Mouse (Mus musculus): Measurements from ENCODE around the gene Prdm1. TPM values are rescaled to one million over a fixed set of nuclear protein-coding genes. Genes with fewer than 3 reads are reported as not detected.

Gene Prdm1
- polyA plus RNA-seq, 1 experiment from 2014 or later, result 1.1 TPM

- DNase-seq (ENCODE audit: low spot score, missing footprints), result no peak
- H3K9me3 ChIP-seq (ENCODE audit: control insufficient read depth, low read length), result no peaks in the 10 kb centered on the region
- no peaks in the 10 kb centered on the region for H3K36me3 ChIP-seq (ENCODE audit: control insufficient read depth, insufficient read depth, low read length)
- H3K4me3 ChIP-seq (ENCODE audit: low read depth, low read length), result no peak overlapping the region
- no peaks in the 10 kb centered on the region for H3K4me1 ChIP-seq (ENCODE audit: control insufficient read depth, insufficient read depth, low read length)
- no peak overlapping the region for H3K27ac ChIP-seq (ENCODE audit: low read depth, low read length)
- ATAC-seq (ENCODE audit: low FRiP score), result no peak
- no peaks in the 10 kb centered on the region for H3K27me3 ChIP-seq (ENCODE audit: control insufficient read depth, insufficient read depth, low read length)
- 86% methylated on average over 11 of the region's 11 CpGs for WGBS
- no peak overlapping the region for H3K9ac ChIP-seq (ENCODE audit: low read length)
- no peak overlapping the region for H3K4me2 ChIP-seq
These were observed 88.6 kb downstream of the Prdm1 start for GRCm38 (mm10) chr10:44439732-44440131.

- Histone ChIP-seq H3K27me3 (ENCODE audit: control insufficient read depth, insufficient read depth, low read length) (no peaks in the 10 kb centered on the region), H3K27ac (ENCODE audit: low read depth, low read length) (no peak overlapping the region), H3K36me3 (ENCODE audit: control insufficient read depth, insufficient read depth, low read length) (no peaks in the 10 kb centered on the region), H3K9ac (ENCODE audit: low read length) (no peak overlapping the region), H3K4me2 (no peak overlapping the region), H3K4me1 (ENCODE audit: control insufficient read depth, insufficient read depth, low read length) (no peaks in the 10 kb centered on the region), H3K9me3 (ENCODE audit: control insufficient read depth, low read length) (no peaks in the 10 kb centered on the region), H3K4me3 (ENCODE audit: low read depth, low read length) (no peak overlapping the region)
- 81% methylated on average over 1 of the region's 1 CpGs for WGBS
- ATAC-seq (ENCODE audit: low FRiP score), result no peak
- no peak for DNase-seq (ENCODE audit: low spot score, missing footprints)
These were observed 90.7 kb downstream of the Prdm1 start for GRCm38 (mm10) chr10:44437614-44438013.

- ATAC-seq (ENCODE audit: low FRiP score) (no peak), DNase-seq (ENCODE audit: low spot score, missing footprints) (no peak)
- Histone ChIP-seq H3K9me3 (ENCODE audit: control insufficient read depth, low read length) (no peaks in the 10 kb centered on the region), H3K4me1 (ENCODE audit: control insufficient read depth, insufficient read depth, low read length) (no peaks in the 10 kb centered on the region), H3K36me3 (ENCODE audit: control insufficient read depth, insufficient read depth, low read length) (no peaks in the 10 kb centered on the region), H3K4me3 (ENCODE audit: low read depth, low read length) (no peak overlapping the region), H3K4me2 (no peak overlapping the region), H3K27me3 (ENCODE audit: control insufficient read depth, insufficient read depth, low read length) (peaks cover 3% of the 10 kb centered on the region), H3K9ac (ENCODE audit: low read length) (no peak overlapping the region), H3K27ac (ENCODE audit: low read depth, low read length) (no peak overlapping the region)
- WGBS, result 92% methylated on average over 4 of the region's 4 CpGs
These were observed 92.3 kb downstream of the Prdm1 start for GRCm38 (mm10) chr10:44435956-44436355.

GRCm38 (mm10) chr10:44434702-44435181, 93.6 kb downstream of the Prdm1 start:
- Histone ChIP-seq H3K4me2 (no peak overlapping the region), H3K4me3 (ENCODE audit: low read depth, low read length) (no peak overlapping the region), H3K9me3 (ENCODE audit: control insufficient read depth, low read length) (no peaks in the 10 kb centered on the region), H3K4me1 (ENCODE audit: control insufficient read depth, insufficient read depth, low read length) (no peaks in the 10 kb centered on the region), H3K27me3 (ENCODE audit: control insufficient read depth, insufficient read depth, low read length) (peaks cover 6% of the 10 kb centered on the region), H3K36me3 (ENCODE audit: control insufficient read depth, insufficient read depth, low read length) (no peaks in the 10 kb centered on the region), H3K9ac (ENCODE audit: low read length) (no peak overlapping the region), H3K27ac (ENCODE audit: low read depth, low read length) (no peak overlapping the region)
- DNase-seq (ENCODE audit: low spot score, missing footprints), result no peak
- no peak for ATAC-seq (ENCODE audit: low FRiP score)
- WGBS, result 66% methylated on average over 6 of the region's 6 CpGs

- Histone ChIP-seq H3K27me3 (ENCODE audit: control insufficient read depth, insufficient read depth, low read length) (peaks cover 6% of the 10 kb centered on the region), H3K4me2 (no peak overlapping the region), H3K4me3 (ENCODE audit: low read depth, low read length) (no peak overlapping the region), H3K27ac (ENCODE audit: low read depth, low read length) (no peak overlapping the region), H3K36me3 (ENCODE audit: control insufficient read depth, insufficient read depth, low read length) (no peaks in the 10 kb centered on the region), H3K9me3 (ENCODE audit: control insufficient read depth, low read length) (no peaks in the 10 kb centered on the region), H3K9ac (ENCODE audit: low read length) (no peak overlapping the region), H3K4me1 (ENCODE audit: control insufficient read depth, insufficient read depth, low read length) (no peaks in the 10 kb centered on the region)
- DNase-seq (ENCODE audit: low spot score, missing footprints) (no peak), ATAC-seq (ENCODE audit: low FRiP score) (no peak)
- 82% methylated on average over 11 of the region's 11 CpGs for WGBS
These were observed 96.1 kb downstream of the Prdm1 start for GRCm38 (mm10) chr10:44432235-44432634.

GRCm38 (mm10) chr10:44431689-44432088, 96.6 kb downstream of the Prdm1 start:
- no peak overlapping the region for H3K27ac ChIP-seq (ENCODE audit: low read depth, low read length)
- peaks cover 6% of the 10 kb centered on the region for H3K27me3 ChIP-seq (ENCODE audit: control insufficient read depth, insufficient read depth, low read length)
- ATAC-seq (ENCODE audit: low FRiP score), result no peak
- 83% methylated on average over 4 of the region's 4 CpGs for WGBS
- H3K9me3 ChIP-seq (ENCODE audit: control insufficient read depth, low read length), result no peaks in the 10 kb centered on the region
- no peak overlapping the region for H3K4me2 ChIP-seq
- H3K4me3 ChIP-seq (ENCODE audit: low read depth, low read length), result no peak overlapping the region
- no peak overlapping the region for H3K9ac ChIP-seq (ENCODE audit: low read length)
- H3K4me1 ChIP-seq (ENCODE audit: control insufficient read depth, insufficient read depth, low read length), result no peaks in the 10 kb centered on the region
- H3K36me3 ChIP-seq (ENCODE audit: control insufficient read depth, insufficient read depth, low read length), result no peaks in the 10 kb centered on the region
- DNase-seq (ENCODE audit: low spot score, missing footprints), result no peak

GRCm38 (mm10) chr10:44429177-44429888, 99.0 kb downstream of the Prdm1 start:
- Histone ChIP-seq H3K27ac (ENCODE audit: low read depth, low read length) (no peak overlapping the region), H3K9me3 (ENCODE audit: control insufficient read depth, low read length) (no peaks in the 10 kb centered on the region), H3K9ac (ENCODE audit: low read length) (no peak overlapping the region), H3K4me3 (ENCODE audit: low read depth, low read length) (no peak overlapping the region), H3K4me2 (no peak overlapping the region), H3K4me1 (ENCODE audit: control insufficient read depth, insufficient read depth, low read length) (no peaks in the 10 kb centered on the region), H3K36me3 (ENCODE audit: control insufficient read depth, insufficient read depth, low read length) (no peaks in the 10 kb centered on the region), H3K27me3 (ENCODE audit: control insufficient read depth, insufficient read depth, low read length) (peaks cover 6% of the 10 kb centered on the region)
- DNase-seq (ENCODE audit: low spot score, missing footprints) (no peak), ATAC-seq (ENCODE audit: low FRiP score) (no peak)
- 84% methylated on average over 14 of the region's 14 CpGs for WGBS

- no peak overlapping the region for H3K4me2 ChIP-seq
- 37% methylated on average over 12 of the region's 12 CpGs for WGBS
- H3K4me3 ChIP-seq (ENCODE audit: low read depth, low read length), result no peak overlapping the region
- ATAC-seq (ENCODE audit: low FRiP score) (peak; percentile 62), DNase-seq (ENCODE audit: low spot score, missing footprints) (peak; percentile 83)
- H3K27ac ChIP-seq (ENCODE audit: low read depth, low read length), result no peak overlapping the region
- no peaks in the 10 kb centered on the region for H3K36me3 ChIP-seq (ENCODE audit: control insufficient read depth, insufficient read depth, low read length)
- no peaks in the 10 kb centered on the region for H3K4me1 ChIP-seq (ENCODE audit: control insufficient read depth, insufficient read depth, low read length)
- H3K9me3 ChIP-seq (ENCODE audit: control insufficient read depth, low read length), result no peaks in the 10 kb centered on the region
- no peak overlapping the region for H3K9ac ChIP-seq (ENCODE audit: low read length)
- peaks cover 6% of the 10 kb centered on the region for H3K27me3 ChIP-seq (ENCODE audit: control insufficient read depth, insufficient read depth, low read length)
These were observed 100.4 kb downstream of the Prdm1 start for GRCm38 (mm10) chr10:44427891-44428361.

- WGBS, result 83% methylated on average over 11 of the region's 11 CpGs
- H3K4me2 ChIP-seq, result no peak overlapping the region
- no peak overlapping the region for H3K27ac ChIP-seq (ENCODE audit: low read depth, low read length)
- no peaks in the 10 kb centered on the region for H3K4me1 ChIP-seq (ENCODE audit: control insufficient read depth, insufficient read depth, low read length)
- peaks cover 6% of the 10 kb centered on the region for H3K27me3 ChIP-seq (ENCODE audit: control insufficient read depth, insufficient read depth, low read length)
- DNase-seq (ENCODE audit: low spot score, missing footprints) (no peak), ATAC-seq (ENCODE audit: low FRiP score) (no peak)
- H3K36me3 ChIP-seq (ENCODE audit: control insufficient read depth, insufficient read depth, low read length), result no peaks in the 10 kb centered on the region
- H3K9me3 ChIP-seq (ENCODE audit: control insufficient read depth, low read length), result no peaks in the 10 kb centered on the region
- H3K9ac ChIP-seq (ENCODE audit: low read length), result no peak overlapping the region
- no peak overlapping the region for H3K4me3 ChIP-seq (ENCODE audit: low read depth, low read length)
These were observed 100.9 kb downstream of the Prdm1 start for GRCm38 (mm10) chr10:44427426-44427825.
